Mouse (Mus musculus): ENCODE results near the gene Aig1. TPM values are rescaled to one million over a fixed set of nuclear protein-coding genes. Genes with fewer than 3 reads are reported as not detected.
A peak's percentile ranks its signal among the peaks of the same experiment; 100 is the strongest.

Gene Aig1
- total and polyA plus RNA-seq, 3 experiments: 54.5 to 71.0 (median 62.8) TPM

- Histone ChIP-seq H3K27me3 (ENCODE audit: control insufficient read depth, insufficient read depth, low read length) (no peaks in the 10 kb centered on the region), H3K4me1 (ENCODE audit: control insufficient read depth, insufficient read depth, low read length) (peaks cover 5% of the 10 kb centered on the region), H3K9ac (ENCODE audit: low read depth, low read length) (no peak overlapping the region), H3K4me3 (no peak overlapping the region), H3K36me3 (ENCODE audit: control insufficient read depth, insufficient read depth, low read length) (no peaks in the 10 kb centered on the region), H3K79me2 (replicated peaks; ENCODE audit: control insufficient read depth, insufficient read depth, low read length) (no peaks in the 10 kb centered on the region), H3K27ac (no peak overlapping the region)
- DNase-seq: no peak
- WGBS: 90% methylated on average over 10 of the region's 10 CpGs
- no peak for TF ChIP-seq EP300 (IDR thresholded peaks at IDR 0.05; ENCODE audit: insufficient read depth, low read depth, low read length)
- no peak for TF ChIP-seq CTCF (IDR thresholded peaks at IDR 0.05)
- TF ChIP-seq POLR2A (IDR thresholded peaks at IDR 0.05; ENCODE audit: insufficient read depth, low read depth, low read length): no peak
- intact Hi-C loops (cut with DNase I): no loop called here
Measured at GRCm38 (mm10) chr10:13835737-13836475, 32.9 kb downstream of the Aig1 start.

GRCm38 (mm10) chr10:13834056-13834455 lies 34.7 kb downstream of the Aig1 start:
- Histone ChIP-seq H3K4me3 (no peak overlapping the region), H3K36me3 (ENCODE audit: control insufficient read depth, insufficient read depth, low read length) (no peaks in the 10 kb centered on the region), H3K27me3 (ENCODE audit: control insufficient read depth, insufficient read depth, low read length) (no peaks in the 10 kb centered on the region), H3K79me2 (replicated peaks; ENCODE audit: control insufficient read depth, insufficient read depth, low read length) (no peaks in the 10 kb centered on the region), H3K27ac (no peak overlapping the region), H3K9ac (ENCODE audit: low read depth, low read length) (no peak overlapping the region), H3K4me1 (ENCODE audit: control insufficient read depth, insufficient read depth, low read length) (peaks cover 5% of the 10 kb centered on the region)
- 39% methylated on average over 7 of the region's 7 CpGs for WGBS
- intact Hi-C loops (cut with DNase I): no loop called here
- no peak for DNase-seq
- no peak for TF ChIP-seq CTCF (IDR thresholded peaks at IDR 0.05)
- TF ChIP-seq EP300 (IDR thresholded peaks at IDR 0.05; ENCODE audit: insufficient read depth, low read depth, low read length): no peak
- no peak for TF ChIP-seq POLR2A (IDR thresholded peaks at IDR 0.05; ENCODE audit: insufficient read depth, low read depth, low read length)

- 80% methylated on average over 12 of the region's 12 CpGs for WGBS
- Histone ChIP-seq H3K79me2 (replicated peaks; ENCODE audit: control insufficient read depth, insufficient read depth, low read length) (no peaks in the 10 kb centered on the region), H3K36me3 (ENCODE audit: control insufficient read depth, insufficient read depth, low read length) (no peaks in the 10 kb centered on the region), H3K27ac (peak overlapping the region; percentile 12; the same call in 1 of the 2 replicates), H3K4me3 (no peak overlapping the region), H3K9ac (ENCODE audit: low read depth, low read length) (no peak overlapping the region), H3K4me1 (ENCODE audit: control insufficient read depth, insufficient read depth, low read length) (peaks cover 5% of the 10 kb centered on the region), H3K27me3 (ENCODE audit: control insufficient read depth, insufficient read depth, low read length) (no peaks in the 10 kb centered on the region)
- no peak for DNase-seq
- intact Hi-C loops (cut with DNase I): no loop called here
- TF ChIP-seq EP300 (IDR thresholded peaks at IDR 0.05; ENCODE audit: insufficient read depth, low read depth, low read length) (no peak), CTCF (IDR thresholded peaks at IDR 0.05) (no peak), POLR2A (IDR thresholded peaks at IDR 0.05; ENCODE audit: insufficient read depth, low read depth, low read length) (no peak)
Measured at GRCm38 (mm10) chr10:13833066-13833566, 35.7 kb downstream of the Aig1 start.

- H3K9ac ChIP-seq (ENCODE audit: low read depth, low read length): no peak overlapping the region
- no peak overlapping the region for H3K4me3 ChIP-seq
- 55% methylated on average over 7 of the region's 7 CpGs for WGBS
- peaks cover 3% of the 10 kb centered on the region for H3K4me1 ChIP-seq (ENCODE audit: control insufficient read depth, insufficient read depth, low read length)
- H3K27me3 ChIP-seq (ENCODE audit: control insufficient read depth, insufficient read depth, low read length): no peaks in the 10 kb centered on the region
- H3K27ac ChIP-seq: peak overlapping the region; percentile 12; the same call in 1 of the 2 replicates
- no peak for TF ChIP-seq POLR2A (IDR thresholded peaks at IDR 0.05; ENCODE audit: insufficient read depth, low read depth, low read length)
- intact Hi-C loops (cut with DNase I): no loop called here
- no peaks in the 10 kb centered on the region for H3K36me3 ChIP-seq (ENCODE audit: control insufficient read depth, insufficient read depth, low read length)
- peak; percentile 35 to 47 for DNase-seq
- no peaks in the 10 kb centered on the region for H3K79me2 ChIP-seq (replicated peaks; ENCODE audit: control insufficient read depth, insufficient read depth, low read length)
Measured at GRCm38 (mm10) chr10:13832546-13833033, 36.2 kb downstream of the Aig1 start.

- H3K36me3 ChIP-seq (ENCODE audit: control insufficient read depth, insufficient read depth, low read length): no peaks in the 10 kb centered on the region
- H3K4me1 ChIP-seq (ENCODE audit: control insufficient read depth, insufficient read depth, low read length): no peaks in the 10 kb centered on the region
- H3K27ac ChIP-seq: no peak overlapping the region
- no peaks in the 10 kb centered on the region for H3K27me3 ChIP-seq (ENCODE audit: control insufficient read depth, insufficient read depth, low read length)
- H3K79me2 ChIP-seq (replicated peaks; ENCODE audit: control insufficient read depth, insufficient read depth, low read length): peaks cover 2% of the 10 kb centered on the region; the same call in 1 of the 2 replicates
- no peak overlapping the region for H3K9ac ChIP-seq (ENCODE audit: low read depth, low read length)
- intact Hi-C loops (cut with DNase I): no loop called here
- no peak for DNase-seq
- no peak overlapping the region for H3K4me3 ChIP-seq
- TF ChIP-seq EP300 (IDR thresholded peaks at IDR 0.05; ENCODE audit: insufficient read depth, low read depth, low read length): no peak
- TF ChIP-seq CTCF (IDR thresholded peaks at IDR 0.05): no peak
- no peak for TF ChIP-seq POLR2A (IDR thresholded peaks at IDR 0.05; ENCODE audit: insufficient read depth, low read depth, low read length)
- WGBS: 87% methylated on average over 8 of the region's 8 CpGs
Measured at GRCm38 (mm10) chr10:13827150-13827549, 41.6 kb downstream of the Aig1 start.

GRCm38 (mm10) chr10:13813591-13813990 lies 55.2 kb downstream of the Aig1 start:
- TF ChIP-seq POLR2A (IDR thresholded peaks at IDR 0.05; ENCODE audit: insufficient read depth, low read depth, low read length) (no peak), EP300 (IDR thresholded peaks at IDR 0.05; ENCODE audit: insufficient read depth, low read depth, low read length) (no peak), CTCF (IDR thresholded peaks at IDR 0.05) (no peak)

More at GRCm38 (mm10) chr10:13813591-13813990, 55.2 kb downstream of the Aig1 start:
- peak in 1 of 2 experiments; percentile 15 for DNase-seq
- Histone ChIP-seq H3K36me3 (ENCODE audit: control insufficient read depth, insufficient read depth, low read length) (no peaks in the 10 kb centered on the region), H3K79me2 (replicated peaks; ENCODE audit: control insufficient read depth, insufficient read depth, low read length) (no peaks in the 10 kb centered on the region), H3K27ac (no peak overlapping the region), H3K27me3 (ENCODE audit: control insufficient read depth, insufficient read depth, low read length) (no peaks in the 10 kb centered on the region), H3K9ac (ENCODE audit: low read depth, low read length) (no peak overlapping the region), H3K4me1 (ENCODE audit: control insufficient read depth, insufficient read depth, low read length) (no peaks in the 10 kb centered on the region), H3K4me3 (no peak overlapping the region)
- WGBS: 68% methylated on average over 5 of the region's 5 CpGs
- intact Hi-C loops (cut with DNase I): no loop called here
